Mouse (Mus musculus) limb, embryonic 11.5 days (tissue): ENCODE measurements around the gene A3galt2. TPM values are rescaled to one million over a fixed set of nuclear protein-coding genes. Genes with fewer than 3 reads are reported as not detected.
A peak's percentile ranks its signal among the peaks of the same experiment; 100 is the strongest.

ENCODE experiments used
- ATAC-seq: fragments of 200-750 bp; cut with Nextera tagmentation; 2 replicates; pipeline ENCODE4 v1.8.0; 2017; ENCODE audit warnings: low read depth; ENCODE audit not compliant: insufficient number of reproducible peaks, low FRiP score, low TSS enrichment
- DNase-seq: peaks from one replicate; pipeline ENCODE4 v3.0.0-alpha.2; 2015; ENCODE audit warnings: low spot score
- H3K27ac ChIP-seq: fragments of 300-500 bp; sonication (generic); replicated peaks from 2 replicates; pipeline ENCODE4 v1.5.1; 2014; ENCODE audit warnings: low read depth, mild to moderate bottlenecking, low read length
- H3K27me3 ChIP-seq: fragments of 300-500 bp; sonication (generic); 2 replicates; pipeline ENCODE4 v1.6.1; 2014; ENCODE audit warnings: mild to moderate bottlenecking, low read length, mixed read lengths; ENCODE audit not compliant: control insufficient read depth, insufficient read depth
- H3K36me3 ChIP-seq: fragments of 300-500 bp; sonication (generic); 2 replicates; pipeline ENCODE4 v1.6.1; 2014; ENCODE audit warnings: mild to moderate bottlenecking, low read length, moderate library complexity, mixed read lengths; ENCODE audit not compliant: control insufficient read depth, insufficient read depth
- H3K4me1 ChIP-seq: fragments of 300-500 bp; sonication (generic); 2 replicates; pipeline ENCODE4 v1.6.1; 2014; ENCODE audit warnings: low read length, mixed read lengths; ENCODE audit not compliant: control insufficient read depth, insufficient read depth
- H3K4me2 ChIP-seq: fragments of 300-500 bp; sonication (generic); 2 replicates; pipeline ENCODE4 v1.6.1; 2014; ENCODE audit warnings: low read depth, mild to moderate bottlenecking, moderate library complexity; ENCODE audit not compliant: severe bottlenecking
- H3K4me3 ChIP-seq: fragments of 300-500 bp; sonication (generic); 2 replicates; pipeline ENCODE4 v1.5.1; 2014; ENCODE audit warnings: low read depth, low read length
- H3K9ac ChIP-seq: fragments of 300-500 bp; sonication (generic); 2 replicates; pipeline ENCODE4 v1.6.1; 2014; ENCODE audit warnings: mild to moderate bottlenecking, low read length
- H3K9me3 ChIP-seq: fragments of 300-500 bp; sonication (generic); 2 replicates; pipeline ENCODE4 v1.6.1; 2016; ENCODE audit warnings: low read length; ENCODE audit not compliant: control insufficient read depth
- WGBS: fragments of 180-500 bp; shearing (Covaris S2); extraction: QIAGEN DNeasy Blood & Tissue Kit; methylation state at CpG from one replicate; pipeline ENCODE4 v1.1.7; 2014; 5-methylcytosine and 5-hydroxymethylcytosine counted together
- polyA plus RNA-seq: library from polyadenylated mRNA; unstranded; fragments of >200 nt; fragmentation: Nextera tagmentation; extraction: Ambion mirVana; gene quantifications from 2 replicates; pipeline ENCODE4 v1.2.1, GENCODE M21; 2014

Gene A3galt2
- polyA plus RNA-seq, 1 experiment from 2014 or later, result 0.28 TPM

DNA sequence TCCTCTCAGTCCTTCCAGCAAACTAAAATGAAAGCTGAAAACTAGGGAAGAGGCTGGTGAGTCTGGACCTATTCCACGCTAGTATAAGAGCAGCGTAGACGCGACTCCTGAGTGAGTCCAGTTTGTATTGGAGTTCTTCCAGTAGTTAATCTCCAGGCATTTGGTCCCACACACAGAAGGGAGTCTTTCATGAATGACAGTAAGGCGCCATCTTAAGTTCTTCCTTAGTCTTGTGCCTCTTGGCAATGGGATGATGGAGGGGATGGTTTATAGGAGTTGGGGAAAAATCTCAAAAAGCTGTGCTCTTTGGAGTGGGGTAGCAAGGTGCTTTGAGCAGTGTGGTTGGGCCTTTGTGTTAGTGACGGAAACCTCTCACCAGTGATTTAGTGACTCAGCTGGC is 24.9 kb upstream of the A3galt2 start:
- Histone ChIP-seq H3K36me3 (peaks cover 2% of the 10 kb centered on the region; the same call in 1 of the 2 replicates), H3K4me3 (0 out of 2 replicates have a peak overlapping the region, but pooled peaks have one; percentile 3)

DNA sequence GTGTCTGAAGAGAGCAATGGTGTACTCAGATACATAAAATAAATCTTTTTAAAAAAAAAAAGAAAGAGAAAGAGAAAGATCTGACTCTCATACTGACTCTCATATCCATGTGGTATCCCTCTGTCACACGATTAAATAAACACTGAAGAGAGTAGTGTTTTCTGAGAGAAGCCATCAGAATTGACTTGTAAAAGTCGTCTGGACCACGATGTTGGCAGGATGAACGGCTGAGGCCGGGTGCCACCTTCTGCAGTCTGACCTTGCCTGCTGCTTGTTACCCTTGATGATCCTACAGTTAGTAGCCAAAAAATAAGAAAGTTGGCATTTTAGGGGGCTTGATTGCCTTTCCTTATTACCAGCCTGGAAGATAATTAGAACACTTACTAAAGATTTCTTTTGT is 22.4 kb upstream of the A3galt2 start:
- no peak for ATAC-seq

More for the DNA sequence above, 24.9 kb upstream of the A3galt2 start:
- ATAC-seq, result no peak
- H3K27ac ChIP-seq, result no peak overlapping the region
- H3K4me1 ChIP-seq, result peaks cover 40% of the 10 kb centered on the region
- peak overlapping the region; percentile 93 for H3K4me2 ChIP-seq
- H3K27me3 ChIP-seq, result peaks cover 5% of the 10 kb centered on the region; the same call in 1 of the 2 replicates
- H3K9ac ChIP-seq, result no peak overlapping the region
- no peaks in the 10 kb centered on the region for H3K9me3 ChIP-seq
- WGBS, result 90% methylated on average over 6 of the region's 6 CpGs
- no peak for DNase-seq

DNA sequence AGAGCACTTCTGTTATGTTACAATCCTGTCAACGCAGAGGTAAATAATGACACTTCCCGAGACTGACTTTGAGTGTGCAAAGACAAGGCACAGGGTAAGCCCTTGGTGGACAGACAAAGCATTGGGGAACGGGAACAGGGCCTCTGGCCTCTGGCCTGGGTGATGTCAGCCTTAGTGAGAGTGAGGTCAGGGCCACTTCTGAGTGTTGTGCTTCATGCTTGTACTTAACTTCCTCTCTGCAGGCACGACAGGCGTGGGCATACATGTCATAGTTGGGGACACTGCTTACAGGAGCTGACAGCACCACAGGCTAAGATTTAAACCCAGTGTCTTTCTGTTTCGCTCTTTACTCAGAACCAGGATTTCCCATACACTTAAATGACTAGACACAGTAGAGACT is 21.7 kb upstream of the A3galt2 start:
- ATAC-seq (no peak), DNase-seq (no peak)
- WGBS, result 67% methylated on average over 6 of the region's 6 CpGs
- peaks cover 5% of the 10 kb centered on the region; the same call in 1 of the 2 replicates for H3K36me3 ChIP-seq
- H3K9ac ChIP-seq, result no peak overlapping the region
- H3K27ac ChIP-seq, result no peak overlapping the region
- no peaks in the 10 kb centered on the region for H3K27me3 ChIP-seq
- no peak overlapping the region for H3K4me2 ChIP-seq
- no peaks in the 10 kb centered on the region for H3K9me3 ChIP-seq
- H3K4me3 ChIP-seq, result no peak overlapping the region
- H3K4me1 ChIP-seq, result peaks cover 48% of the 10 kb centered on the region

More for the DNA sequence above, 22.4 kb upstream of the A3galt2 start:
- H3K36me3 ChIP-seq, result peaks cover 5% of the 10 kb centered on the region; the same call in 1 of the 2 replicates
- no peaks in the 10 kb centered on the region for H3K27me3 ChIP-seq
- H3K4me1 ChIP-seq, result peaks cover 49% of the 10 kb centered on the region
- H3K9me3 ChIP-seq, result no peaks in the 10 kb centered on the region
- WGBS, result 74% methylated on average over 5 of the region's 5 CpGs
- no peak overlapping the region for H3K4me3 ChIP-seq
- no peak overlapping the region for H3K4me2 ChIP-seq
- no peak overlapping the region for H3K9ac ChIP-seq
- DNase-seq, result no peak
- no peak overlapping the region for H3K27ac ChIP-seq

DNA sequence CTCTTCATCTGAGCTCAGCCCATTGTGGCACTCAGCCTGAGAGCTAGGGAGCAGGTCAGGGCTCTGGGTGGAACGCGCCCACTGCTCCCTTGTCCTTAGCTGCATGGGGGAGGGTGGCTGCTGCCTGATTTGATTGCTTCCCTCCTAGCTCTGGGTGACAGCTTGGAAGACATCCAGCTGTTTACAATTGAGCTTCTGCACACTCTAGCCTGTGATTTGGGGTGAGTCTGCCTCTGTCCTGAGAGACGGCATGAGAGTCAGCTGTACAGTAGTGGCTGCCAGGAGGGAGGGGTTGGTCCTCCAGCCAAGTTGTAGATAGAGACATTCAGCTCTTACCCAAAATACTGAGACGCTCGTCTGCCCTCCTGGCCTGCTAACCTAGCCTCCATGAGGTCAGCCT is 20.9 kb upstream of the A3galt2 start:
- no peaks in the 10 kb centered on the region for H3K27me3 ChIP-seq
- WGBS, result 71% methylated on average over 5 of the region's 5 CpGs
- H3K9ac ChIP-seq, result no peak overlapping the region
- H3K27ac ChIP-seq, result no peak overlapping the region
- no peak for ATAC-seq
- H3K4me2 ChIP-seq, result no peak overlapping the region
- H3K4me1 ChIP-seq, result peaks cover 41% of the 10 kb centered on the region
- H3K4me3 ChIP-seq, result no peak overlapping the region
- no peak for DNase-seq
- H3K36me3 ChIP-seq, result peaks cover 5% of the 10 kb centered on the region; the same call in 1 of the 2 replicates
- H3K9me3 ChIP-seq, result no peaks in the 10 kb centered on the region

DNA sequence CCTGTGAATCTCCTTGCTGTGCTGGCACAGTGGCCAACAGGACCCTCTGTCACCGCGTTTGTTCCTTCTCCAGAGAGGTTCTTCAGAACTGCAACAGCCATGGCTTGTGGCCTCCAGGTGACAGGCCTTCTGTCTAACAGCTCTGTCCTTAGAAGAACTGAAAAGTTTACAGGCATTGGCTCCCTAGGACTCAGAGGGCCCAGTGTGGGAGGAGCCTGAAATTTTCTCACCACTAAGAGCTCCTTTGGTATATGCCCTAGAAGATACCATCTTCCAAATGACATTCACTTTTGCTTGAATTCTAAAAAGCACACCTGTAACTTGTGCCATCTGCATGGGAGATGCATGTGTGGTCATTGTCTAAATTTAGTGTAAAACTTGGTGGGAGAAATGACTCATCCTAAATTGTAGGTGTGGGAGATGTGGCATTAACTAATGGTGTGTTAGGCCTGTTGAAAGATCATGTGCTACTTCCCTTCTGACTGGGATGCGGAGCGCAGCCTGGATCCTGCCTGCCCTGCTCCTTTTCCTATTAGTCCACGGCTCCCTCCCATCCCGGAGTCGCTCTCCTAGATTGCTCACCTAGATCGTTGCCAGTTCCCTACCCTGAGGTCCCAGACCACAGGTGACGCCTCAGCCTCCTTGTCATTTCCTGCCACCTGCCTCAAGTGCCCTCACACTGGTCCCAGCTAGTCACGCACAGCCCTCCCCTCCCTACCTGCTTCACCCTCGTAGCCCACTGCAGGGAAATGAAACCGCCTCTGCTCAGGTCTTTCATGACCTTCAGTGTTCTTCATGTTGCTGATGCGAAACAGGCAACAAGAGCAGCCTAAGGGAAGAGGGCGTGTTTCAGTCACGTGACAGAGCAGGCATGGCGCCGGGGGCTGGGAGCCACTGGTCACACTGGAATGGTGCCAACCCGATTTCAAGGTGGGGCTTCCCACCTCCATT is 20.2 kb upstream of the A3galt2 start:
- no peak overlapping the region for H3K9ac ChIP-seq
- WGBS, result 82% methylated on average over 18 of the region's 18 CpGs
- peaks cover 33% of the 10 kb centered on the region for H3K4me1 ChIP-seq
- ATAC-seq (no peak), DNase-seq (no peak)
- no peak overlapping the region for H3K4me3 ChIP-seq
- H3K4me2 ChIP-seq, result no peak overlapping the region
- H3K27ac ChIP-seq, result no peak overlapping the region; the same call in 1 of the 2 replicates
- H3K27me3 ChIP-seq, result no peaks in the 10 kb centered on the region
- peaks cover 5% of the 10 kb centered on the region; the same call in 1 of the 2 replicates for H3K36me3 ChIP-seq
- no peaks in the 10 kb centered on the region for H3K9me3 ChIP-seq

DNA sequence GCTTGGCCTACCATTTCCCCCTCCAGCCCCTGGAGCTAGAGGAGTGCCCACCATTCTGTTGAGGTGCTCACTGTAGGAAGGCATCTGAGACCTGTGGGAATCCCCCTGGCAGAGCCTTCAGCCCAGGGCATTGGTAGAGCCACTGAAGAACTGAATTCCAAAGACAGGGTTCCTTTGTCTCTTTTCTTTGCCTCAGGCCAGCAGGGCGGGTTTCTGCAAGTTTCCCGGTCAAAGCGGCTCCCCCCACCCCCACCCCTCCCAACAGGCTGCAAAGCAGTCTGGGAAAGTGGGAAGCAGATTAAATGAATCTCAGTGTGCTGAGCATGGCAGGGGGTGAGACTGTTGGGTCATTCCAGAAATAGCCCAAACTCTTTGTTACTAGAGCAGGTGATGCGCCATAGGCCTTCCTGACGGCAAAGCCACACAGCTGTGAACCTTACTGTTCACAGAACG is 18.0 kb upstream of the A3galt2 start:
- Histone ChIP-seq H3K9me3 (no peaks in the 10 kb centered on the region), H3K4me2 (no peak overlapping the region), H3K9ac (0 out of 2 replicates have a peak overlapping the region, but pooled peaks have one; percentile 22), H3K4me3 (no peak overlapping the region), H3K36me3 (peaks cover 3% of the 10 kb centered on the region; the same call in 1 of the 2 replicates), H3K27me3 (no peaks in the 10 kb centered on the region), H3K27ac (peak overlapping the region; percentile 80; the same call in 1 of the 2 replicates), H3K4me1 (peaks cover 29% of the 10 kb centered on the region)
- DNase-seq (no peak), ATAC-seq (no peak)
- 62% methylated on average over 6 of the region's 6 CpGs for WGBS

DNA sequence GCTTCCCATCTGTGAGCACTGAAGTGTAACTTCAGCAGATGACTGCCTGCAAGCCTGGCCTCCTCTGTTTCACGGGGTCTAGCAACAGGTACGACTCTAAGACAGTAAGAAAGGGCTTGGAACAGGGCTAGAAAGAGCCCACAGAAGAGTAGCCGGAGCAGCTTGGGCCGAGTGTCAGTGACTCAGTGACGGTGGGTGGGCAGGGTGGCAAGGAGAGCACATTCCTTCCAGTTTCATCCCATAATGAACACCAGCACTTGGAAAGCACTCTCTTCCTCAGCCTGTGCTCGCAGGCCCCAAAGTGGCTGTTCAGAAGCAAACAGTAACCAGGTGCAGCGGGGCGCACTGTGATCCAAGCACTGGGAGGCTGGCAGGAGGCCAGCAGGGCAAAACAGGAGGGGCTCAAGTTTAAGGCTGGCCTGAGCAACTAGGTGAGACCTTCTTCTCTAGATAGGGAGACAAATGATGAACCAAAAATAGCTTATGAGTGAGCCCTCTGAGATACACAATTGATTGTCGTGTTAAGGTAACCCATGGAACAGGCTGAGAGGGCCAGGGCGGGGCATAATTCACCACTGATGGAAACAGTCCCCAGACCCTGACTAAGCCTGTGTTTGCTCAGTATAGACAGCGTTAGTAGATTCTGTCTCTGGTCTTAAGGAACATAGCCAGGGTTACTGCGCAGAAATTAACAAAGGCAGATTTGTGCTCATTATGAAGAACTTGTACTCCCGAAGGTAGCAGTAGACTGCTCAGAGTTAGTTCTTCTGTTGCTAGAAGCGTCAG is 17.1 kb upstream of the A3galt2 start:
- H3K36me3 ChIP-seq, result peaks cover 3% of the 10 kb centered on the region; the same call in 1 of the 2 replicates
- H3K9ac ChIP-seq, result no peak overlapping the region
- no peak overlapping the region for H3K4me3 ChIP-seq
- WGBS, result 83% methylated on average over 14 of the region's 14 CpGs
- peak overlapping the region; percentile 42 for H3K27ac ChIP-seq
- H3K9me3 ChIP-seq, result no peaks in the 10 kb centered on the region
- no peak for ATAC-seq
- H3K27me3 ChIP-seq, result no peaks in the 10 kb centered on the region
- peaks cover 29% of the 10 kb centered on the region for H3K4me1 ChIP-seq
- H3K4me2 ChIP-seq, result no peak overlapping the region
- DNase-seq, result no peak

DNA sequence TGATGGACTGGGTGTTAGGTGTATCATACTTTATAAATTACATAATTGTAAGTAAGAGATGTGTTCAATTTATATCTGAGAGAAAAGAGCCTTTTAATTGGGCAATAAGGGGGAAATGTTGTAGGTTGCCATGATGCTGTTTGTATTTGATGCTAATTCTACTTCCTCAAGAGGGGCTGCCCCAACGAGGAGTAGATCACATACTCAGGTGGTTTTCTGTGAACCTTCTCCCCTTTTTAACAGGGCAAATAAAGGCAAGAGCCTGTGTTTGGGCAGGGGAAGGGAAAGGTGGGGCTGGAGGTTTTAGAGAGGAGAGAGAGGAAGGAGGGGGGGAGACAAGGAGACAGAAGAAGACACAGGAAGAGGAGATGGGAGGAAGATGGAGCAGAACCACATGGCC is 14.3 kb upstream of the A3galt2 start:
- H3K27ac ChIP-seq, result no peak overlapping the region
- no peak overlapping the region for H3K9ac ChIP-seq
- 79% methylated on average over 1 of the region's 1 CpGs for WGBS
- H3K36me3 ChIP-seq, result peaks cover 16% of the 10 kb centered on the region; the same call in 1 of the 2 replicates
- peaks cover 8% of the 10 kb centered on the region for H3K4me1 ChIP-seq
- no peaks in the 10 kb centered on the region for H3K27me3 ChIP-seq
- H3K4me3 ChIP-seq, result no peak overlapping the region
- DNase-seq (no peak), ATAC-seq (no peak)
- no peaks in the 10 kb centered on the region for H3K9me3 ChIP-seq
- no peak overlapping the region for H3K4me2 ChIP-seq
